In the genomic region with DNA sequence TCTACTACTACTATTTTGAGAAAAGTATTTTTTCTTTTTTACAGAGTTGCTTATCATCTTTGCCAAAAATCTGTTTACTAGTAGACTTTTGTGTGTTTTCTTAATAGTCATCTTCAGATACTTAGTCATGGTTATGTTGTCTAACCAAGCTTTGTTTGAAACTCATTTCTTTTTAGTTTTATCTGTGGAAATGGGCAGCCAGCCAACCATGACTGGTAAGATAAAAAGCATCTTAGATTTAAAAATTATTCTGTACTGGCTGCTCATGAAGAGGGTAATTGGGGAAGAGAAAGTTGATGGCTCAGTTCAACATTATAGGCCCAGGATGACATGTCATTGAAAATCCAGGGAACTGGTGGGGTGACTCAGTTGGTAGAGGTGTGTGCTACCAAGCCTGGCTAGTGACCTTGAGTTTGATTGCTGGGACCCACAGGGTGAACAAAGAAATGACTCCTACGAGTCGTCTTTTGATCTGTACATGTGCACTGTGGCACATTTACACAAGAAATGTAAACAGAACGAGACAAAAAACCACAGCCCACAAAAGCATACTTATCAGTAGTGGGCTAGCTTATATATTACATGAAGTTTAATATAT, we compare ENCODE assay signal across 12 mouse cellular contexts. TPM values are rescaled to one million over a fixed set of nuclear protein-coding genes. Genes with fewer than 3 reads are reported as not detected.
DNase-seq lines count a peak whose midpoint lies in the region; ATAC-seq and TF ChIP-seq lines count a peak whose summit lies in the region.
"Had no signal": no experiment of that assay in that cellular context is flagged by ENCODE, and none has a peak within 500 bp of the region (broad histone marks: within the 10 kb centered on the region; RNA-seq: fewer than 3 reads in every experiment).

No protein-coding gene starts in this region.

- H3K4me1 ChIP-seq in heart, embryonic 15.5 days (replicated peaks): peaks cover 27% of the 10 kb centered on the region
- peaks cover 0 to 51% of the 10 kb centered on the region in 2 experiments; a peak in 2 of 4 replicates for H3K4me1 ChIP-seq in CH12.LX (ENCODE audit: control insufficient read depth in 1 of 2, insufficient read depth in 2 of 2)

- in situ Hi-C loops in CH12.LX (cut with MboI; ENCODE audit: low pct_ligation_motif_present, low pct_unique_long_range_greater_than_20kb, low sequenced_read_pairs): no loop called here

- dilution Hi-C loops in CH12.LX (cut with MboI; ENCODE audit: extremely low pct_ligation_motif_present, extremely low pct_unique_long_range_greater_than_20kb, low sequenced_read_pairs): no loop called here

- no peaks in the 10 kb centered on the region for H3K36me3 ChIP-seq in heart, embryonic 15.5 days
- peaks cover 0 to 2% of the 10 kb centered on the region in 2 experiments for H3K36me3 ChIP-seq in CH12.LX (replicated peaks in 1 of 2; ENCODE audit: control insufficient read depth in 1 of 2, insufficient read depth in 1 of 2, low read length in 1 of 2)
- H3K36me3 ChIP-seq: lung, embryonic 15.5 days; neural tube, embryonic 12.5 days had no signal

- TF ChIP-seq CTCF in CH12.LX (conservative IDR thresholded peaks at IDR 0.05 in 1 of 2, IDR thresholded peaks at IDR 0.05 in 1 of 2; ENCODE audit: low read depth in 2 of 2, low read length in 2 of 2): no peak

- H3K9me3 ChIP-seq in heart, embryonic 15.5 days (replicated peaks): no peaks in the 10 kb centered on the region
- H3K9me3 ChIP-seq in CH12.LX (replicated peaks; ENCODE audit: low read length): no peaks in the 10 kb centered on the region
- H3K9me3 ChIP-seq: lung, embryonic 15.5 days; neural tube, embryonic 12.5 days had no signal

- peaks cover 76% of the 10 kb centered on the region for H3K79me2 ChIP-seq in CH12.LX (replicated peaks; ENCODE audit: control insufficient read depth, extremely low read depth, insufficient read depth, poor library complexity, severe bottlenecking)

- no peak for DNase-seq in heart, postnatal 25 days (ENCODE audit: low spot score)
- DNase-seq in CH12.LX (ENCODE audit: extremely low read depth): no peak
- DNase-seq in naive thymus-derived CD4-positive, alpha-beta T cell, adult 2 months (ENCODE audit: low read depth): peak; percentile 33
- DNase-seq in left cerebral cortex, adult 9 months (ENCODE audit: low spot score in 2 of 2): no peak
- DNase-seq in testis, postnatal 14 days (ENCODE audit: low spot score): no peak
- DNase-seq: cerebellum, adult 11 months; right cerebral cortex, postnatal 14 days had no signal

- H3K27me3 ChIP-seq in heart, embryonic 15.5 days: no peaks in the 10 kb centered on the region
- no peaks in the 10 kb centered on the region for H3K27me3 ChIP-seq in CH12.LX (replicated peaks)
- H3K27me3 ChIP-seq: lung, embryonic 15.5 days; neural tube, embryonic 12.5 days had no signal

- H3K9ac ChIP-seq in heart, embryonic 15.5 days: no peak overlapping the region
- H3K9ac ChIP-seq in CH12.LX (ENCODE audit: insufficient read depth, low read depth): peak overlapping the region; percentile 56; the same call in 1 of the 2 replicates
- H3K9ac ChIP-seq: lung, embryonic 15.5 days; neural tube, embryonic 12.5 days had no signal

- peak overlapping the region; percentile 59 for H3K27ac ChIP-seq in heart, embryonic 15.5 days
- H3K27ac ChIP-seq in CH12.LX (ENCODE audit: insufficient read depth, low read depth): peak overlapping the region; percentile 48; the same call in 1 of the 2 replicates
- H3K27ac ChIP-seq: hindbrain, postnatal 0 days; lung, embryonic 15.5 days; neural tube, embryonic 12.5 days had no signal

- no peak for TF ChIP-seq RAD21 in CH12.LX (IDR thresholded peaks at IDR 0.05; ENCODE audit: low read depth, low read length)

- no peak for ATAC-seq in heart, embryonic 15.5 days (replicated peaks; ENCODE audit: insufficient number of reproducible peaks, insufficient read depth, low FRiP score, low read depth)
- peak; percentile 40 for ATAC-seq in common myeloid progenitor, adult 5-6 weeks (replicated peaks; ENCODE audit: low read depth, poor library complexity, severe bottlenecking)
- ATAC-seq: hindbrain, postnatal 0 days had no signal

- intact Hi-C loops in heart, postnatal 25 days (cut with DNase I): no loop called here

- TF ChIP-seq POLR2A in CH12.LX (IDR thresholded peaks at IDR 0.05; ENCODE audit: low read depth, low read length): no peak

- no peak overlapping the region; the same call in 1 of the 2 replicates for H3K4me2 ChIP-seq in heart, embryonic 15.5 days
- H3K4me2 ChIP-seq in CH12.LX (ENCODE audit: insufficient read depth, low read depth, poor library complexity, severe bottlenecking): peak overlapping the region; percentile 93
- H3K4me2 ChIP-seq: lung, embryonic 15.5 days; neural tube, embryonic 12.5 days had no signal

- WGBS in heart, embryonic 15.5 days: 28% methylated on average over 3 of the region's 3 CpGs

- H3K4me3 ChIP-seq in heart, embryonic 15.5 days: no peak overlapping the region
- H3K4me3 ChIP-seq in CH12.LX (replicated peaks in 1 of 3; ENCODE audit: low read depth in 2 of 3, low read length in 2 of 3, poor library complexity in 1 of 3): no peak overlapping the region
- H3K4me3 ChIP-seq: lung, embryonic 15.5 days; neural tube, embryonic 12.5 days had no signal

- TF ChIP-seq EP300 in CH12.LX (IDR thresholded peaks at IDR 0.05; ENCODE audit: low read length): no peak

TF ChIP-seq in CH12.LX, 34 proteins besides CTCF, POLR2A, EP300 and RAD21:
- TF ChIP-seq MAFK (IDR thresholded peaks at IDR 0.05; ENCODE audit: insufficient replicate concordance, low read length) (no peak), GABPA (IDR thresholded peaks at IDR 0.05; ENCODE audit: insufficient replicate concordance, low read depth, low read length) (no peak), NRF1 (IDR thresholded peaks at IDR 0.05; ENCODE audit: low read depth, low read length) (no peak), ZC3H11A (IDR thresholded peaks at IDR 0.05; ENCODE audit: low read depth, low read length) (no peak), NELFE (IDR thresholded peaks at IDR 0.05; ENCODE audit: low read depth, low read length) (no peak), BHLHE40 (IDR thresholded peaks at IDR 0.05; ENCODE audit: low read depth, low read length) (peak; percentile 30; the same call in 1 of the 2 replicates), MAZ (IDR thresholded peaks at IDR 0.05; ENCODE audit: low read depth, low read length) (no peak), MYC (IDR thresholded peaks at IDR 0.05; ENCODE audit: low read depth, low read length) (no peak)

RNA-seq across cellular contexts. Expression of a gene that starts 6.0 kb away (rescaled TPM):
- 21.0 and 22.4 TPM in 2 replicates for polyA plus RNA-seq in heart, embryonic 15.5 days (2015; fragmentation: Nextera tagmentation; extraction: Ambion mirVana)
- 10 to 100 TPM; 72.8 to 84.7 TPM for total RNA-seq in heart, postnatal 25 days (2021)
- total RNA-seq in CH12.LX (2012; rRNA removed) (34.9 and 39.1 TPM in 2 replicates), CH12.LX (2014; rRNA removed) (40.3 and 45.7 TPM in 2 replicates)
- polyA plus RNA-seq in CH12.LX (2012; ENCODE audit: insufficient read length, low read depth): 49.3 and 49.9 TPM in 2 replicates
- total RNA-seq in common myeloid progenitor, adult 5-6 weeks (2017): 78.2 and 80.4 TPM in 2 replicates
